Mouse (Mus musculus) cortical plate, adult 2 months (tissue): ENCODE data around the gene Cenpf.

Experiments used
- CTCF ChIP-seq: fragments of 200-500 bp; IDR thresholded peaks from 2 replicates; pipeline ENCODE4 v1.5.1; 2011; ENCODE audit warnings: mild to moderate bottlenecking, control low read depth, low read length; ENCODE audit not compliant: insufficient read depth; ENCODE audit errors: extremely low read depth
- POLR2A ChIP-seq: fragments of 200-500 bp; IDR thresholded peaks from 2 replicates; pipeline ENCODE4 v1.6.1; 2011; ENCODE audit warnings: mild to moderate bottlenecking, low read length, control low read depth; ENCODE audit not compliant: insufficient read depth; ENCODE audit errors: extremely low read depth

GRCm38 (mm10) chr1:189608640-189609039 lies 79.2 kb downstream of the Cenpf start:
- TF ChIP-seq CTCF: no peak
- no peak for TF ChIP-seq POLR2A
